Mouse (Mus musculus) midbrain, embryonic 16.5 days (tissue): ENCODE data around the gene Lrrfip1. TPM values are rescaled to one million over a fixed set of nuclear protein-coding genes. Genes with fewer than 3 reads are reported as not detected.

Source experiments
- ATAC-seq: fragments of 200-750 bp; cut with Nextera tagmentation; 2 replicates; pipeline ENCODE4 v1.8.0; 2017; ENCODE audit warnings: moderate TSS enrichment
- H3K27ac ChIP-seq: fragments of 300-500 bp; sonication (generic); 2 replicates; pipeline ENCODE4 v1.5.1; 2014; ENCODE audit warnings: mild to moderate bottlenecking, low read length, mixed read lengths
- H3K27me3 ChIP-seq: fragments of 300-500 bp; sonication (generic); 2 replicates; pipeline ENCODE4 v1.6.1; 2014; ENCODE audit warnings: low read depth, low read length, mixed read lengths; ENCODE audit not compliant: control insufficient read depth, insufficient read depth
- H3K36me3 ChIP-seq: fragments of 300-500 bp; sonication (generic); 2 replicates; pipeline ENCODE4 v1.6.1; 2014; ENCODE audit warnings: mild to moderate bottlenecking, low read length, moderate library complexity, mixed read lengths; ENCODE audit not compliant: control insufficient read depth, insufficient read depth
- H3K4me1 ChIP-seq: fragments of 300-500 bp; sonication (generic); 2 replicates; pipeline ENCODE4 v1.6.1; 2014; ENCODE audit warnings: mild to moderate bottlenecking, low read length, mixed read lengths; ENCODE audit not compliant: control insufficient read depth, insufficient read depth
- H3K4me2 ChIP-seq: fragments of 300-500 bp; sonication (generic); 2 replicates; pipeline ENCODE4 v1.6.1; 2014; ENCODE audit warnings: mild to moderate bottlenecking, low read length, mixed read lengths
- H3K4me3 ChIP-seq: fragments of 300-500 bp; sonication (generic); 2 replicates; pipeline ENCODE4 v1.5.1; 2014; ENCODE audit warnings: low read depth, mild to moderate bottlenecking, low read length, moderate library complexity, mixed read lengths
- H3K9ac ChIP-seq: fragments of 300-500 bp; sonication (generic); 2 replicates; pipeline ENCODE4 v1.6.1; 2014; ENCODE audit warnings: low read depth, low read length, mixed read lengths
- H3K9me3 ChIP-seq: fragments of 300-500 bp; sonication (generic); replicated peaks from 2 replicates; pipeline ENCODE4 v1.6.1; 2014; ENCODE audit warnings: mild to moderate bottlenecking, low read length, mixed read lengths; ENCODE audit not compliant: control insufficient read depth, poor library complexity, severe bottlenecking
- WGBS: fragments of 180-500 bp; shearing (Covaris S2); extraction: QIAGEN DNeasy Blood & Tissue Kit; methylation state at CpG from one replicate; pipeline ENCODE4 v1.1.7; 2014; 5-methylcytosine and 5-hydroxymethylcytosine counted together
- polyA plus RNA-seq: library from polyadenylated mRNA; unstranded; fragments of >200 nt; fragmentation: Nextera tagmentation; extraction: Ambion mirVana; gene quantifications from 2 replicates; pipeline ENCODE4 v1.2.1, GENCODE M21; 2015

The Lrrfip1 gene
- 42.7 and 44.4 TPM in 2 replicates for polyA plus RNA-seq

- peaks cover 16% of the 10 kb centered on the region for H3K4me1 ChIP-seq
- peak within 1 kb of the TSS; percentile 62 for H3K27ac ChIP-seq
- H3K4me2 ChIP-seq: peak within 1 kb of the TSS; percentile 60
- H3K4me3 ChIP-seq: peak within 1 kb of the TSS; percentile 74
- peak within 1 kb of the TSS; percentile 83 for H3K9ac ChIP-seq
- H3K9me3 ChIP-seq: no peaks in the 10 kb centered on the region
- no peaks in the 10 kb centered on the region for H3K36me3 ChIP-seq
- 3% methylated on average over 47 of the region's 59 CpGs for WGBS
- no peaks in the 10 kb centered on the region for H3K27me3 ChIP-seq
- peak; percentile 89 for ATAC-seq
Measured at GRCm38 (mm10) chr1:90998268-90998890, at the start of gene Lrrfip1. Gene Lrrfip1 (plus strand): TSS chr1:90998737.

DNA sequence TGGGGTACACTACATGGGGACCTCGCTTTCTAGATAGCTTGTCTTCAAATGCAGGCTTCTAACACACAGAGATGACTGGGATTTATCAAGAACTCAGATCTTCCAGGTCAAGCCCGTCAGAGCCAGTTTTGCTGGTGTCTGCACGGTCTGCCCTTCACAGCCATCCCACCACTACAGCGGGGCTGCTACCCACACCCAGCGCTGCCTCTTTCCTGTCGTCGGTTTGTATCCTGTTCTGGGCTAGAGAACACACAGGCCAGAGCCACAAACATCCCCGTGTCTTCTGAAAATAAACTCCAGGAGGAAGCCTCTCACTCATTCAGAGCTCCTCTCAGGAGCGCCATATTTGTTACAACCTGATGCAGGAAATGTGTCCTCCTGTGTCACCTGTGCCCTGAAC is 49.2 kb upstream of the Lrrfip1 start:
- H3K9ac ChIP-seq: no peak overlapping the region
- no peak overlapping the region for H3K4me2 ChIP-seq
- H3K27me3 ChIP-seq: no peaks in the 10 kb centered on the region
- WGBS: 80% methylated on average over 9 of the region's 9 CpGs
- no peak overlapping the region for H3K4me3 ChIP-seq
- no peaks in the 10 kb centered on the region for H3K36me3 ChIP-seq
- H3K4me1 ChIP-seq: no peaks in the 10 kb centered on the region
- no peak overlapping the region for H3K27ac ChIP-seq
- no peak for ATAC-seq
- no peaks in the 10 kb centered on the region for H3K9me3 ChIP-seq

GRCm38 (mm10) chr1:90951670-90952069 is 46.9 kb upstream of the Lrrfip1 start:
- no peak overlapping the region for H3K4me3 ChIP-seq
- no peak overlapping the region for H3K9ac ChIP-seq
- no peak for ATAC-seq
- no peaks in the 10 kb centered on the region for H3K9me3 ChIP-seq
- no peak overlapping the region for H3K27ac ChIP-seq
- H3K27me3 ChIP-seq: no peaks in the 10 kb centered on the region
- no peaks in the 10 kb centered on the region for H3K36me3 ChIP-seq
- H3K4me2 ChIP-seq: no peak overlapping the region
- WGBS: 85% methylated on average over 7 of the region's 7 CpGs
- no peaks in the 10 kb centered on the region for H3K4me1 ChIP-seq

DNA sequence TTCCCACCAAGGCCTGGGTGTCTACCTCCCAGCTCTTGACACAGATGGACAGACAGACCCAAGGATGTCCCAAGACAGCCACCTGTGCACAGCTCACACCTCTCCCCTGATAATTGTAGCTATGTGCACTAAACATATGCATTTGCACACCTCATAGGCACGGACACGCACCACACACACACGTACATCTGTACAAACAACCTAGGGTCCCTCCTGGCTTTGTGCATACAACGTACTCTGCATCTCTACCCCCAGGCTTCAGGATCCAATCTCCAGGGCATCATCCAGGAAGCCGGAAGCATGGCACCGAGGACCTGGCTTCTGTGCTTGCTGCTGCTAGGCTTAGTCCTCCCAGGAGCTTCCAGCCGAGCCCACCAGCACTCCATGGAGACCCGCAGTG is 45.7 kb upstream of the Lrrfip1 start, which contains the start of gene Prlh:
TSS of gene Prlh (plus strand) at position 301 of the 400 bp plus-strand sequence.
- ATAC-seq: no peak
- no peak within 1 kb of the TSS for H3K27ac ChIP-seq
- no peak within 1 kb of the TSS for H3K4me3 ChIP-seq
- H3K4me1 ChIP-seq: no peaks in the 10 kb centered on the region
- H3K9me3 ChIP-seq: no peaks in the 10 kb centered on the region
- H3K4me2 ChIP-seq: no peak within 1 kb of the TSS
- no peaks in the 10 kb centered on the region for H3K27me3 ChIP-seq
- H3K9ac ChIP-seq: no peak within 1 kb of the TSS
- no peaks in the 10 kb centered on the region for H3K36me3 ChIP-seq
- WGBS: 81% methylated on average over 8 of the region's 8 CpGs

- H3K4me3 ChIP-seq: no peak overlapping the region
- 81% methylated on average over 11 of the region's 11 CpGs for WGBS
- H3K27ac ChIP-seq: no peak overlapping the region
- no peaks in the 10 kb centered on the region for H3K36me3 ChIP-seq
- ATAC-seq: no peak
- H3K9ac ChIP-seq: no peak overlapping the region
- no peaks in the 10 kb centered on the region for H3K9me3 ChIP-seq
- H3K27me3 ChIP-seq: peaks cover 2% of the 10 kb centered on the region; the same call in 1 of the 2 replicates
- no peaks in the 10 kb centered on the region for H3K4me1 ChIP-seq
- H3K4me2 ChIP-seq: no peak overlapping the region
Measured at GRCm38 (mm10) chr1:90953688-90954087, 44.8 kb upstream of the Lrrfip1 start.

DNA sequence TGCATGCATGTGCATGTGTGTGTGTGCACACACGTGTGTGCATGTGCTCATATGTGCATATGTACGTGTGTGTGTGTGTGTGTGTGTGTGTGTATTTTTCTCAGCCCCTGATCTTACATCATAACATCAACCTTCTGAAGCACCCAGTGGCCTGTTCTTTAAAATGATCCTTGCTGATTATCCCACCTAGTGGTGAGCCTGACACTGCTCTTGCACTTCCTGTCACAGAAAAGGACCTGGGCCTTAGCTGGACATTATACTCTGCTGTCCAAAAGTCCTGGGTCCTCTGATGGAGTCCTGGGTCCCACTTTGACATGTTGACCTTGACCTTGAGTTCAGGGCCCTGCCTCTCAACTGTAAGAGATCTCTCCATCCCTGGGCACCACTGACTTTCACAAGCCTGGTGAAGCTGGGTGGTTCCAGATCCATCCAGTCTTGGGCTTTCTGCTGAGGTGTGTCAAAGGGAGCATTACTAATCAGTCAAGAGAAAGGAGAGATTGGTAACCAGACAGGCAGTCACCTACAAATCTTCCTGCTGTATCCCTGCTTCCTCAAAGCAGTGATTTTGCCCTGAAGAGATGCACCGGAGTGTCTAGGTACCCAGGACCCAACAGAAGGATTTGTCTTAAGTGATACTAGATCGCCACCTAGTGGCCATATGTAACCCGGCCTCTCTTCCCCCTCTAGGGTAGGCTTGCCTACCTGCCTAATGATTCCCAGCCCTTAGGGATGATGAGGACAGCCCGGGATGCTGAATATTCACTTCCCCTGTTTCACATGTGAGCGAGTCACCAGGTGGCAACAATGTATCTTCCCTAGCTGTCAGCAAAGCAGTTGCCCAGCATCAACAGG is 42.1 kb upstream of the Lrrfip1 start:
- ATAC-seq: peak; percentile 82
- Histone ChIP-seq H3K9ac (no peak overlapping the region), H3K4me2 (no peak overlapping the region), H3K9me3 (no peaks in the 10 kb centered on the region), H3K4me3 (no peak overlapping the region), H3K27me3 (peaks cover 2% of the 10 kb centered on the region; the same call in 1 of the 2 replicates), H3K36me3 (no peaks in the 10 kb centered on the region), H3K27ac (no peak overlapping the region), H3K4me1 (no peaks in the 10 kb centered on the region)
- WGBS: 37% methylated on average over 7 of the region's 7 CpGs

GRCm38 (mm10) chr1:90962526-90962925 is 36.0 kb upstream of the Lrrfip1 start:
- 40% methylated on average over 4 of the region's 4 CpGs for WGBS
- Histone ChIP-seq H3K27ac (no peak overlapping the region), H3K36me3 (no peaks in the 10 kb centered on the region), H3K9ac (no peak overlapping the region), H3K4me3 (no peak overlapping the region), H3K27me3 (peaks cover 2% of the 10 kb centered on the region; the same call in 1 of the 2 replicates), H3K9me3 (no peaks in the 10 kb centered on the region), H3K4me2 (no peak overlapping the region), H3K4me1 (no peaks in the 10 kb centered on the region)
- no peak for ATAC-seq

DNA sequence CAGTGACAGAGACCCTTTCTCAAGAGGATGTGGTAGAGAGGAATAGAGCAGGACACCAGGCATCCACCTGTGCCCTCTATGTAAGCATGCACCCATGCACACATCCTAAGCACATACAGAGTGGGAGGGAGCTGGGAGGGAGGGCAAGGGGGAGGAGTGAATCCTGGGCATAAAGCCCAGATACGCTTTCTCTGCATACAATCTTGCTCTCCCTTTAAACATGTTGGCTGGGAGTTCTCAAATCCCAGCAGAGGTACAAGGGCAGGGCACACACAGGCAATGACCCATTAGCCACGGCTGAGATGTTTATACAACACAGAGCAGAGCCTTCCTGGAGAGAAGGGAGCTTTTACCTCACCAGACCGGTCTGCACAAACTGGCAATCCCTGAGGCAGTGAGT is 35.5 kb upstream of the Lrrfip1 start:
- H3K36me3 ChIP-seq: no peaks in the 10 kb centered on the region
- no peak overlapping the region for H3K9ac ChIP-seq
- H3K9me3 ChIP-seq: no peaks in the 10 kb centered on the region
- H3K27ac ChIP-seq: no peak overlapping the region
- peaks cover 2% of the 10 kb centered on the region; the same call in 1 of the 2 replicates for H3K27me3 ChIP-seq
- peak; percentile 51; the same call in 1 of the 2 replicates for ATAC-seq
- WGBS: 9% methylated on average over 3 of the region's 3 CpGs
- H3K4me3 ChIP-seq: no peak overlapping the region
- no peaks in the 10 kb centered on the region for H3K4me1 ChIP-seq
- H3K4me2 ChIP-seq: no peak overlapping the region

DNA sequence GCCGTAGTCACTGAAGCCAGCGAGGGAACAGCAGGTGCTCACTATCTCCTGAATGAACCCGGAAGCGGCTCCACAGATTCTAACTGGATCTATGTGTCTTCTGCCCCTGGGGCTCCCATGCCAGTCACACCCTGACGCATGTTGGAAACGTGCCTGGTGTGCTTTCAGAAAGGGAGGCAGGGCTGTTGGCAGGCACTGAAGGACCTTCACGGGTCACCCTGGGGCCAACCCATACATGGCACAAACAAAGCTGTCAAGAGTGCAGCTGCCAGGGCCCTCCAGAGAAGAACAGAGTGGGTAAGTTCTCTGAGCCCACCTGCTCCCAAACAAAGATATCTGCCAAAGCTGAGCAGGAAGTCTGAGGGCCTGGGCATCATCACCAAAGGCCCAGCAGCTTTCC is 31.0 kb upstream of the Lrrfip1 start:
- 57% methylated on average over 7 of the region's 7 CpGs for WGBS
- Histone ChIP-seq H3K4me2 (no peak overlapping the region), H3K4me1 (no peaks in the 10 kb centered on the region), H3K36me3 (no peaks in the 10 kb centered on the region), H3K9ac (no peak overlapping the region), H3K4me3 (no peak overlapping the region), H3K9me3 (no peaks in the 10 kb centered on the region), H3K27ac (no peak overlapping the region), H3K27me3 (no peaks in the 10 kb centered on the region)
- ATAC-seq: no peak
